Mouse (Mus musculus) embryonic stem cell, embryonic (primary cell): ENCODE results near the gene Fam228a.

Source experiments
- CTCF ChIA-PET, 4 experiments: fragments of 300-600 bp in 2 of 4; fragments of 350-600 bp in 2 of 4; sonication (Branson Sonifier 250); formaldehyde crosslinking; loops; one replicate each; lab custom pipeline; 2022; ENCODE audit warnings: inconsistent platforms in 2 of 4; lab: Charles Lee
- POLR2A ChIA-PET, 4 experiments: fragments of 300-600 bp in 2 of 4; fragments of 350-600 bp in 2 of 4; sonication (Branson Sonifier 250); formaldehyde crosslinking; loops; one replicate each; lab custom pipeline; 2022; ENCODE audit warnings: antibody characterized with exemption in 4 of 4, inconsistent platforms in 1 of 4; lab: Charles Lee

Gene Fam228a

GRCm38 (mm10) chr12:4694534-4694933 is 43.7 kb downstream of the Fam228a start:
- POLR2A ChIA-PET = interaction anchor here in 1 of 4 experiments (0.5 kb wide), 1 partner anchor 208 kb away, joined by 5 read pairs; no protein-coding TSS in a partner anchor
- CTCF ChIA-PET = no interaction called here

GRCm38 (mm10) chr12:4691193-4691592 is 47.0 kb downstream of the Fam228a start:
- POLR2A ChIA-PET = interaction anchor here in 2 of 4 experiments (0.6 to 1.1 kb wide), 2 partner anchors 8 to 12 kb away, joined by 3 read pairs; no protein-coding TSS in a partner anchor

GRCm38 (mm10) chr12:4689341-4689740 is 48.9 kb downstream of the Fam228a start:
- POLR2A ChIA-PET = interaction anchor here in 1 of 4 experiments (0.6 to 1.3 kb wide), 3 partner anchors 10 to 80 kb away, joined by 3 to 5 read pairs (median 3); no protein-coding TSS in a partner anchor
- CTCF ChIA-PET = no interaction called here

More at GRCm38 (mm10) chr12:4691193-4691592, 47.0 kb downstream of the Fam228a start:
- CTCF ChIA-PET = no interaction called here

- ChIA-PET POLR2A (interaction anchor here in 2 of 4 experiments (0.5 to 1.3 kb wide), 3 partner anchors 10 to 161 kb away, joined by 3 read pairs; no protein-coding TSS in a partner anchor), CTCF (no interaction called here)
These were observed 49.8 kb downstream of the Fam228a start for GRCm38 (mm10) chr12:4688386-4688785.

GRCm38 (mm10) chr12:4685441-4685840 is 52.8 kb downstream of the Fam228a start:
- ChIA-PET POLR2A (interaction anchor here in 1 of 4 experiments (1.7 kb wide), 1 partner anchor 12 kb away, joined by 4 read pairs; no protein-coding TSS in a partner anchor), CTCF (no interaction called here)

GRCm38 (mm10) chr12:4679971-4680370 is 58.3 kb downstream of the Fam228a start:
- CTCF ChIA-PET = no interaction called here
- POLR2A ChIA-PET = no interaction called here

- ChIA-PET CTCF (no interaction called here), POLR2A (interaction anchor here in 1 of 4 experiments (1.3 kb wide), 1 partner anchor 37 kb away, joined by 3 read pairs; no protein-coding TSS in a partner anchor)
These were observed 61.9 kb downstream of the Fam228a start for GRCm38 (mm10) chr12:4676336-4676735.

GRCm38 (mm10) chr12:4665675-4666037 is 72.6 kb downstream of the Fam228a start:
- CTCF ChIA-PET = no interaction called here

GRCm38 (mm10) chr12:4664929-4665674 is 73.1 kb downstream of the Fam228a start:
- ChIA-PET CTCF (no interaction called here), POLR2A (no interaction called here)

More at GRCm38 (mm10) chr12:4665675-4666037, 72.6 kb downstream of the Fam228a start:
- POLR2A ChIA-PET = no interaction called here
